In the genomic region with DNA sequence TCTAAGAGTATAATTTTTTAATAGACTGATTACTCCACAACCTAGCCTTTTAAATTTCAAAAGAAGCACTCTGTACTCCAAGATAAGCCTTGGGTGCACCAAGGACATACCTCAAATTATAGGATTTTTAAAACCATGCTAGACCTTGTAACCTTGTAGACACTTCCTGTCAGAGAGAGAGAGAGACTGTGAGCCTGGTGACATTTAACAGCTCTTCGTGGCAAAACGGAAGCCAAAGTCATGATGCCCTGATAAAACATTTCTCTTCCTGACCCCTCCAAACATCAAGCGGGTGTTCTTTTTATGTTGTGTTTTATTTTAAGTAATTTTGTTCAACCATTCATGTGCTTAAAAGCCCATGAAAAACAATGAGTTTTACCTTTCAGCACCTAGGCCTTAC, we compare ENCODE assay signal across 18 mouse cellular contexts. TPM values are rescaled to one million over a fixed set of nuclear protein-coding genes. Genes with fewer than 3 reads are reported as not detected.
"Had no signal": no experiment of that assay in that cellular context is flagged by ENCODE, and none has a peak within 500 bp of the region (broad histone marks: within the 10 kb centered on the region; RNA-seq: fewer than 3 reads in every experiment).

No protein-coding gene starts in this region.

- H3K36me3 ChIP-seq: midbrain, embryonic 15.5 days; neural tube, embryonic 12.5 days had no signal

- H3K4me3 ChIP-seq: limb, embryonic 10.5 days; liver, embryonic 13.5 days; lung, embryonic 15.5 days; midbrain, embryonic 15.5 days; neural tube, embryonic 12.5 days had no signal

- H3K4me2 ChIP-seq: liver, embryonic 13.5 days; lung, embryonic 15.5 days; midbrain, embryonic 11.5 days; midbrain, embryonic 15.5 days; neural tube, embryonic 12.5 days had no signal

- DNase-seq: kidney, adult 9 months; kidney, postnatal 36 days; liver, embryonic 13.5 days; liver, postnatal 0 days; lung, postnatal 14 days; right cerebral cortex, postnatal 4 days; spleen, adult 18-20 months; thymus, adult 18-20 months had no signal

- H3K9ac ChIP-seq: liver, embryonic 13.5 days; liver, postnatal 0 days; lung, embryonic 15.5 days; midbrain, embryonic 15.5 days; neural tube, embryonic 12.5 days had no signal

- H3K27ac ChIP-seq: kidney, postnatal 0 days; limb, embryonic 10.5 days; liver, embryonic 13.5 days; macrophage; midbrain, embryonic 15.5 days; neural tube, embryonic 12.5 days had no signal

- H3K4me1 ChIP-seq: limb, embryonic 10.5 days had no signal

- H3K27me3 ChIP-seq: liver, embryonic 13.5 days; lung, embryonic 15.5 days; megakaryocyte, embryonic 14.5 days; midbrain, embryonic 15.5 days; neural tube, embryonic 12.5 days had no signal

- ATAC-seq: liver, postnatal 0 days; midbrain, embryonic 15.5 days had no signal

- H3K9me3 ChIP-seq: limb, embryonic 10.5 days; liver, embryonic 13.5 days; lung, embryonic 15.5 days; megakaryocyte, embryonic 14.5 days; midbrain, embryonic 15.5 days; neural tube, embryonic 12.5 days had no signal

RNA-seq across cellular contexts. Expression of a gene that starts 39.7 kb away (rescaled TPM):
- total RNA-seq: monocyte, adult 5-6 weeks; neutrophil, adult 5-6 weeks had no signal
